Mouse (Mus musculus): ENCODE measurements around the gene Ephb1.

Ephb1 gene

DNA sequence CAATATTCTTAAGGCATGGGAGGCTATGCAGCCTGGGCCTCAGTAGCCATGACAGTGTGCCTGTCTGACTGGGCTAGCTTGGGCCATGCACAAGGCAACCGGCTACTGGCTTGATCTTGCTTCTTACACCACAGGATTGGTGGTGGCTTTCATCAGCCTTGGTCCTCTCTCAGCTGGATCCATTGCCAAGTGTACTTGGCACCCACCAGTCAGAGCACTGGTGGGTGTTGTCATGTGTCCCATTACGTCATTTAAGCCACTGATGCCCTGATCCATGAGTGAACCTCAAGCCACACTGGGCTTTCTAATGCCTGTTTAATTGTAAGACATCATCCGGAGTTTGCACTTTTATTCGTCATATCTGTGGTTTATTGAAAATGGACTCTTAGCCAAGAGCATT is 215.3 kb downstream of the Ephb1 start:
- DNase-seq, result no peak

DNA sequence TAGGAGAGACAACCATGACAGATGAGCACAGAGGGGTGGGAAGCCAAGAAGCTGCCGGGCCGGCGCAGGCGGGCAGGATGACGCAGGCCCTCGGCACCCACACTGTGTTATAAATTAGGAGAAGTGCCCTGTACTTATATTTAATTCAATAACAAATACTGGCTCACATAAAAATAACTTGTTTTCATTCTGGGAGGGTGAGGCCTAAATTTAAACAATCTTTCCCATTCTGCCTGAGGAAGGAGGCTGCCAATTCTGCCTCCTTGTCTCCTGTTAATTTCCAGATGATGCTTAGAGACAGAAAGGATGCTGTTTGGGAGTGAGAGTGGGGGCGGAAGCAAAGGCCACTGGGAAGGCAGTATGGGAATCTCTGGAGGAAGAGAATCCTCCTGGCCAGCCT is 215.8 kb downstream of the Ephb1 start:
- DNase-seq, result no peak

DNA sequence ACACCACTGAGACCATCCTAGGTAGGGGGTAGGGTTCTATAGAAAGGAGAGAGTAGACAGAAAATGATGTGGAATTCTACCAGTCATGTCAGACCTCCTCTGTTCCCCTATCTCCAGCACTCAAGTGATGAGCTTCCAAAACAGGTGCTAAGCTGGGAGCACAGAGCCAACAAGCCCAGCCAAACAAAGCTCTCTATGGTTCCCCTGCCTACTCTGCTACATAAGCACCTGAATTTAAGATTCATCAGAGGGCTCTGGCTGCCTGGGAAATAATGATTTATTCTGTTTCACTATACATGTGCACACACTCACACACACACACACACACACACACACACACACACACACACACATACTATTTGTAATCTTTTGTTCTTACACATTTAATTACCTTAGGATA is 216.3 kb downstream of the Ephb1 start:
- DNase-seq, result peak in 1 of 2 experiments; percentile 40

DNA sequence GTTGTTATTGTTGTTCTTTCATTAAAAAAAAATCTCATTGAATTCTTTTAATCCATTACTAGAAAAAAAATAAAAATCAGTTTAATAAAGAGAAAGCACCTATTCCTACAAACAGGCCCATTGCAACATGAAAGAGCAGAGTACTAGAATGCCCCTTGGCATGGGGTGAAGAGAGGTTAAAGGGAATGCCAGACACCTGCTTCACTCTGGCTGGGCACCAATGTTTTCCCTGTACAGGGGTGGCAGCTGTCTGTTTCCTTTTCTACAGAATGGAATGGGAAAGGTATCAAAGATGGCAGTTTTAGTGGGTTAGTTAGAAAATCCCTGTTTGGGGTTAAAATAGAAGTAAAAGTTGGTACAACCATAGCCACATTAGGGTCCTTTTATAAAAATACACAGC is 224.0 kb downstream of the Ephb1 start:
- no peak for DNase-seq

DNA sequence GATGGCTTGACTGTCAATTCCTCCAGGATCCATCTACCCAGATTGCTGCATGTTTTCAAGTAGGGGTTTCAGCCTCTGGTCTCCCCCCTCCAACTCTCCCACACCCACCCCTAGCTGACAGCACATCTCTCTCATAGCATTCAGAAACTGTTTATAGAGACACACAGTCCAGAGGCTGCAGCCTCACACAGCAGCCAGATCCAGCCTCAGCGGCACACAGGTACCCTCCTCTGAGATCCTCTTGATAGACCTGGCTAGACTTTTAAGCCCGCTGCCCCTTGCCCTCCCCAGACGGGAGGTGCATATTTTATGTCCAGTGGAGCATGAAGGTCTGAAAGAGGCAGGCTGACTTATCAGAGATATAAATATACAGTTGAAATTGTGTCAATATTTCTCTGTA is 228.0 kb downstream of the Ephb1 start:
- DNase-seq, result no peak

DNA sequence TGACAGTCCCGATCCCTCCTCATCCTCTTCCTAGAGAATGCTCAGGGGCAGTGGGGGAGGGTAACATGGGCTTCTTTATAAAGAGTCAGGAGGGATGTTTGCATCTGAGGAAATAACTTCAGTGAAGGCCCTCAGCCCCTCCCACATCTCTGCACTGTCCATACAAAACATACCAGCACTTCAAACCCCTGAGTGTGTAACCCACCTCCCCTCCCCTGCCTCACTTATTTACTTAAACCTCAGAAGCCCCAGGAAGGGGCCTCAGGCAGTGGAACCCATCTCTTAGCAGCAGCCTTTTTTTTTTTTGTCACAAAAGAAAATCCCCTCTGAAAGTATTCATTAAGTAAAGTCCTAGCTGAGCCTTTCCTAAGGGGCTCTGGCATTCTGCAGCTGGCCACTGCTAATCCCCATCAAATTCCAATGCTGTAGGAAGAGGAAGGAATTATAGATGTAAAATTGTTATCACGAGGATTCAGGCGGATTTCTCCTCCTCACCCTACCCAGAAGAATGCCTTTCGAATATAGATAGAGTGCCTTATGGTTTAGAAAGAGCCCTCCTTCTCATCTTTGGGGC is 231.5 kb downstream of the Ephb1 start:
- no peak for DNase-seq

DNA sequence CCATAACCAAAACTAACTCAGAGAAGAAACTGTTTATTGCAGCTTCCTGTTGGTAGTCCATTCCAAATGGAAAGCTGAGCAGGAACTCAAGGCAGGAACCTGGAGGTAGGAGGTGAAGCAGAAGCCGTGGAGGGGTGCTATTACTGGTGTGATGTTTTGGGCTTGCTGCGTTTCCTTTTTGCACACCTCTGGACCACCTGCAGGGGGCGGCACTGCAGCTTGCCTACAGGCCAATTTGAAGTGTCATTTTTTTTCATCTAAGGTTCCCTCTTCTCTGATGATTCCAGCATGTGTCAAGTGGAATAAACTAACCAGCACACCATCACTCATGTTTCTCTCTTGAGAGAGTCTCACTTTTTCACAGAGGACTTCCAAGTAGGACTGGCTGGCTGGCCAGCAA is 235.1 kb downstream of the Ephb1 start:
- DNase-seq, result no peak

DNA sequence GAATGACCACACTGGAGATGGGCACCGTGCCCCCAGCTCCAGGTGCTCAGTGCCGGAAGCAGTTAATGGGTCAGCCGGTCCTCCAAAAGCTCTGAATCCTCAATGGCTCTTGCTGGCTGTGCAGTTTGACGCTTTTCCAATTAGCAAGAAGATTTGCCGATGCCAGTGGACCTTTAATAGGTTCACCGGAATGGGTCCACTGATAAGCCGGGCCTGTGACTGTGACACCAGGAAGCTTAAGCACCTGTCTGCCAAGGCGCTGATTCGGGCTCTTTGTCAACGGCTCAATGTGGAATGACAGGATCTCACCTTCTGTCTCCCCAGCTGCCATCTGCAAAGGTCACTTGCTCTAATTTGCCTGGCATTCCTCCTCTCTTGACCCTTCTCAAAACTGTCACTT is 239.2 kb downstream of the Ephb1 start:
- DNase-seq, result peak; percentile 76 to 81

DNA sequence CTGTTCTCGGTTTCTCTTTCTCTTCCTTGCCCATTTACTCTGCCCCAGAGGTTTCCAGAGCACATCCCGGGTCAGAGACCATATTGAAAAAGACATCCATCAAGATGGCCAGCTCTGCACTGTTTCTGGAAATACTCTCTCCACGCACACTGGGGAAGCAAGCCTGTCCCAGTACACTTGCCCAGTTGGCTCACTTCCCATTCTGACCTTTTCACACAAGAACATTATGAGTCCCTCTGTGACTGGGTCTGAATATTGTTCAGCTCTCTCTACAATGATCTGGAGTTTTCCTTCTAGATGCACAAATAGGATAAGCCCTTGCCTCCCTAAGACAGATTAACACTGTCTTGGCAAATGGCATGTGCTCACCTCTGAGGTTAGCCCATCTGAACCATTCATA is 243.0 kb downstream of the Ephb1 start:
- peak; percentile 52 to 62 for DNase-seq

DNA sequence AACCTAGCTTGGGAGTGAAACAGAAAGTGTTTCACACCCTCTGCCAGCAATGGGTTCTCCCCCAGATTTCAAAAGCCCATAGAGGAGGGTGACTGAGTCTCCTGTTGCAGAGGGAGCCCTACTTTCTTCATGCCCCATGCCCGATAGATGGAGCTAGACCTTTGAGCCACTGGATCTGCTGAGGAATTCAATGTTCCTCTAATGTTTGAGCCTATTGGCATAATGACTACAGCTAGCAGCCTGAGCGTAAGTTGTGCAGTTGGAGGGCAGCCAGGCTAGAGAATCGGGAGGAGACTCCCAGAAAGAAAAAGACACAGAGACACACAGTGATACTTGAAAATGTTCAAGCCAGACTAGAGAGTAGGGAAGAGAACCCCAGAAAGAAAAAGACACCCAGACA is 246.5 kb downstream of the Ephb1 start:
- DNase-seq, result peak in 1 of 2 experiments; percentile 27

DNA sequence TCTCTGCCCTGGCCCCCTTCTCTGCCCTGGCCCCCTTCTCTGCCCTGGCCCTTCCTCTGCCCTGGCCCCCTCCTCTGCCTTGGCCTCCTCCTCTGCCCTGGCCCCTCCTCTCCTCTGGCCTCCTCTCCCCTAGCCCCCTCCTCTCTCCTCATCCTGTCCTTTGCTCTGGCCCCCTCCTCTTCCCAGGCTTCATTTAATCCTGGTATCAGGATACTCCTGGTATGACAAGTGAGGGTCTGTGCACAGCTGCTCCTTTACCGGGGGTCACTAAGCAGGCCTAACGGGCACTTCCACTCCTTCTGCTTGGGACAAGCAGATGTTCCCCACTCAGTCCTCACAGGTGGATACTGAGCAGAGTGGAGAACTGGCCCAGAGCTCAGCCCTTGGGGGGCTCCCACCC is 247.3 kb downstream of the Ephb1 start:
- no peak for DNase-seq

DNA sequence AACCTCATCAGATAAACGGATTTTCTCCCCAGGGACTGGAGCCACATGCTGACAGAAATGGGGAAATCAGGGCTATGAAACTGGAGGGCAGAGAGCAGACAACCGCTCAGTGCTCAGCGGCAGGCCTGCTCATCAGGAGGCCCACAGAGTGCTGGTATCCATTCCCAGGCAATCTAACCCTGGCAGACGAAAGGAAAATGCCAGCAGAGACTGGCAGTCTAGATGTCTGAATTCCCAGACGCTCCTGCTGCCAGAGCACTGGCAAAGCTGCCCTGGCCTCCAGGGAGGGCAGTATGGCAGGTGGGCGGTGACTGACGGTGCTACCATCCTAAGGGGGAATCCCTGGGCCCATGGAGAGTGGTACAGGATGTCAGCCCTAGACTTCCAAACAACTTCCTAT is 257.7 kb downstream of the Ephb1 start:
- DNase-seq, result peak; percentile 30 to 49

DNA sequence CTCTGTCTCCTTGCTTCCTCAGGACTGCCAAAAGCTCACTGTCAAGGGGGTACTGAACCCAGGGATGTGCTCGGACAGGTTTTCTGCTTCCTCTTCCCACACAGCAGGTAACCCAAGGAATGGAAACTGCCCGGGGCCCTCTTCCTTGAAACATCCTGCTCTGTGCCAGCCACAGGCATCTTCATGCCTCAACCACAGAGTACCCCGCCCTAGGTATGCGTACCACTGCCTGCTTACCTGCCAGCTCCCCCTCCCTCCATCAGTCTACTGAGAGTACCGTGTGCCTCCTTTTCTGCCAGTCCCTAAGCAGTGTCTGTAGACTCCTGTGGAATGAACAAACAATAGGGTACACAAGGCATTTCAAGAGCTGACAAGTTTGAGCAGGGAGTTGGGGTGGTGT is 265.9 kb downstream of the Ephb1 start:
- DNase-seq, result no peak

DNA sequence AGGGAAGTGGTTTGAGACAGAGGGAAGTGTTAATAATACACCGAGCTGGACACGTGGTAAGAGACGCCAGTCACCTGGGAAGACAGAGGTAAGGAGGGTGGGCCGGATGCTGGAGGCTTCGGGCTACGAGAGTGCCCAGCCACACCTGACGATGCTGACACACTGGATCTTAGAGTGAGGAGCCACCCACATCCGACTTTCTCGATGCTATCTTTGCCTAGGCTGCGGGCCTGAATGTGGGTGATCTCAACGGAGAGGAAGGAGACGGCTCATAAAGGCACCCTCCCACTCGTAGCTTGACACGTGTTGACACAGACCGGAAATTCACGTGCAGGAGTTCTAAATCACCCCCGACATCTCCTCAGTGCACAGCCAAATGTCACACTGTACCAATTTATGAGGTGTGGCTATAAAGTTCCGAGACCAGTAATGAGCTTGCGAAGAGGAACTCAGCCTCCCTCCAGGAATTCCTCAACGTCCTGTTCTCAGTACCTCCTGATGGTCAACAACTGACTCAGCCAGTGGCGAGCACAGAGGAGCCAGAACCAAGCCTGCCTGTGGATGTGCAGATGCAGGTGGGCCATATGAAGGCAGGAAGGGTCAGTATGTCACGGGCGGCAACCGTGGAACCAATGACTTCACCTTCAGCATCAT is 268.3 kb downstream of the Ephb1 start:
- no peak for DNase-seq

DNA sequence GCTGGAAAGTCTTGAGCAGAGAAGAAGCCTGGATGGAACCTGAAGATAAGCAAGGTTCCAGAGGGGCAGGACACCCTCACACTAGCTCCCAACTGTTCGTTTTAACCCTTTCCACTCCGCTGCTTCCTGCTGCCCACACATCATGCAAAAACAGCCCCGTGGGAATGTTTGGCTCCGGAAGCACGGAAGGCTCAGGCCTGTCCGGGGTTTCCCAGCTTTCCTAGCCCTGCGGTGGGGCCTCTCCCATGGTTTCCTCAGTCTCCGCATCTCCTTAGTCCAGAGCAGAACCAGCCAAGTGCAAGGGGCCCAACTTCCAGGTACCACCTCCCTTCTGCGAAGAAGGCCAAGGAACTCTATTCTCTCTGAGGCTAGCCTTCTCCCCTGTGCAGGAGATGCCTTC is 269.0 kb downstream of the Ephb1 start:
- no peak for DNase-seq

DNA sequence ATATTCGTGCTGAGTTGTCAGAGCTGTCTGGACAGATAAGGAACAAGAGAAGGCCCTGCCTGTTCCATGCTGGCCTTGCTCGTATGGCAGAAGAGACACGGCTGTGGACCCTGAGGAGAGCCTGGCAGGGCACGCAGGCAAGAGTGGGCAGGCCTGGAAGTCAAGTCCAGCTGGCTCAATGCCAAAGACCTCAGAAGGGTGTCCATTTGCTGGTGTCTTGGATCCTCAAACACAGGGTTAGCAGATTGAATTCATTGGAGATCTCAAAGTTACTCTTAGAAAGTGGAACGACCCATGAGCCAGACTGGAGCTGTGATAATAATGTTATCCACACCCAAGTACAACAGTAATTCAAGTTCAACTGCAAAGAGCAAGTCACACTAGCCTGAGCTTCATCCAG is 273.6 kb downstream of the Ephb1 start:
- peak; percentile 35 to 42 for DNase-seq

DNA sequence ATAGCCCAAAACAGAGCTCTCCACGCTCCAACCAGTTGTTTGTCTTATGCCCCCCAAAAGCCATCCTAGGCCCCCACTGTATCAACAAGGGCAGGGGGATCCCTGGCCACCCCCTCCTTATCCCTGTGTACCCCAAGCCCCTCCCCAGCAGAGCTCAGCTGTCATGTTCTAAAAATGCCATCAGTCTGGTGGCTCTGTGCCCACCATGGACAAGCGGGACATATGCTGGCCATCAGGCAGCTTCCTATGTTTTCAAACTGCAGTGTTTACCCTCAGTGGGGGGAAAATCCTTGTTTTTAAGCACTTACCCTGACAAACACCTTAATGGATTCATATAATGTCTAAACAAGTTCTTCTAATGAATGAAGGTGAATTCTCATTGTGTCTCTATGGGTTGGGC is 275.3 kb downstream of the Ephb1 start:
- peak; percentile 31 to 36 for DNase-seq

DNA sequence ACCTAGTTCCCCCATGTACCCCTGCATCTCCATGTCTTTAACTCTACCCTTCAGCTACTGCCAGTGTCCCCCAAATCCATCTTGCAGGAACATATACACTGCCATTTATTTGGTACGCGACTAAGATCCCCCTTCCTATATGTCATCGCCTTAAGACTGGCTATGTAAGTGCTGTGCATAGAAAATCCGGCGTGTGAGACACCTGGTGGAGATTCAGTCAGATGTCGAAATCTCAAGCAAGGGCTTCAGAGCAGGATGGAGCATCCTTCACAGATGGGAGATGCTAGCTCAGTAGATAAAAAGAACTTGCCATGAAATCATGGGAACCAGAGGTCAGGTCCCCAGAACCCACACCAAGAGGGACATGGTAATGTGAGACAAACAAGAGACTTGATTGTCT is 276.3 kb downstream of the Ephb1 start:
- no peak for DNase-seq

DNA sequence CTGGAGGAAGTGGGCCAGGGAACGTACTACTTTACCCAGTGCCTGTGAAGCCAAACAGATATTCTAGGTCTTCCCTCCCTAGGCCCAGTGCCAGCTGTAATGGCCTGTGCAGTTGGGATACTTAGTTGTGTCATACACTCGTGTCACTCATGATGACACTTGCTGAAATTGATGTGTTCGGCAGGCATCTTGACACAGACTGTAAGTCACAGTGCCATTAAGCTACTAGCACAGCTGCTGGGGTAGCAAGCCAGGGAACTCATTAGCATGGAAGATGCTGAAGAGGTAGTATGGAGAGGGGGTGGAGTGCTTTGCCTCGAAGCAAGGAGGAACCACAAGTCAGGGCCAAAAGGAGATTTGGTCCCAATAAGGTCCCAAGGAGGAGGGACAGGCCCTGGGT is 279.0 kb downstream of the Ephb1 start:
- no peak for DNase-seq

DNA sequence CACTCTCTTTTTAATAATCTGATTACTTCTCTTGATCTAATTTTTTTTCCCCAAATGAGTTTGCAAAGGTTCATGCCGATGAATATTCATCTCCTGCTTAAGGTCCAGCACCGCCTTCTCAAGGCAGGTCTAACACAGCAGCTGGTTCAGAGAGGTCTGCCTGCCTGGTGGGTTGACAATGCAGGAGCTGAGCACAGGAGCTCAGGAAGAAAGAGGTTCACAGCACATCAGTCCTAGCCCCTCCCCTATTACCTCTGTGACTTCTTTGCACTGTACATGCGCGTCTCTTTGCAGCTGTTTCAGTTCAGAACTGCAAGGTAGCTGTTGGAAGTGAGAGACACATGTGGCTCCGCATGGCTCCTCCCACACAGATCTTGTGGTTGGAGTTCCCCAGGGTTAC is 281.1 kb downstream of the Ephb1 start:
- DNase-seq, result no peak

DNA sequence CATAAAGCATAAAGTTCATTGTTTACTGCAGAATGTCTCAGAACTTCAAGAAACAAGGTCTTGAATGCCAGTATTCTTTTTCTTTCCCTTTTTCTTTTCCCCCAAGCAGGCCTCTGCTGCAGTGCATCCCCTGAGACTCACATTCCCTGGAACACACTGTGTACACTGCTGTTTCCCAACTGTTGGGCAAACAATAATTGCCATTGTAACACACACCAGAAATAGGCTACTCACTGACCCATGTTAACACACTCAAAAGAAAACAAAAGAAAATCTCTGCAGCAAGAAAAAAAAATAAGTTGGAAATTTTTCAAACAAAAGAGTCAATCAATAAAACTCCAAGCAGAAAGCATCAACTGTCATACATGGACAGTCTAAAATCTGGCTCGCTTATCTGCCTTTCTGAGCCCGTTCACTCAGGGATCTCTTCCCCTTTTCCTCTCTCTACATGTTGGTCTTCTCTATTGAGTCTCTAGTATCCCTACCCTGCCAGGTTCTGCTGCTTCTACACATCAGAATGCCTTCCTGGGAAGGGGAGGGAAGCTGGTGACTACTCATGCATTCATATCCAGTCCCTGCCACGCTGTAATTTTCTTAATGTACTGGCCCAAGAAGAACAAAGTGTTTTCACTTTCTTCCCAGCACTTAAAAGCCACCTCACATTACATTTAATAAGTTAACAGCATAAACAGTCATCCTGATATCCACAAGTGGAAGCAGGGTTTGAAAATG is 285.2 kb downstream of the Ephb1 start:
- DNase-seq, result no peak

DNA sequence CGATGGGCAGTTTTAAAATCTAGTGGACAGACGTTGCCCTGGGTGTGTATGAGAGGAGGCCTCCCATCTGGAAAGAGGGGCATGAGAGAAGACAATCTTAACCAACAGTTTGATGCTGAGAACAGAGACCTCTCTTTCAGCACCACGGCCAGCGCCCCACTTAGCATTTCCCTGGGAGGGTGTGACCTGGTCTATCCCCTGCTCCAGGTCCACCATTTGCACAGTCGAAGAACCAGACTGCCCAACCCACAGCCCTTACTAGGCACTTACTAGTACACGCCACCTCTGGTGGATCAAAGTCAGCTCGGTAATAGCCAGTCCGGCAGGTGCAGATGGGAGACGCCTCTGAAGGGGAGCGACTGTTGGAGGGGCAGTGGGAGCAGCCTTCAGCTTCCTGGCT is 287.9 kb downstream of the Ephb1 start:
- DNase-seq, result no peak

DNA sequence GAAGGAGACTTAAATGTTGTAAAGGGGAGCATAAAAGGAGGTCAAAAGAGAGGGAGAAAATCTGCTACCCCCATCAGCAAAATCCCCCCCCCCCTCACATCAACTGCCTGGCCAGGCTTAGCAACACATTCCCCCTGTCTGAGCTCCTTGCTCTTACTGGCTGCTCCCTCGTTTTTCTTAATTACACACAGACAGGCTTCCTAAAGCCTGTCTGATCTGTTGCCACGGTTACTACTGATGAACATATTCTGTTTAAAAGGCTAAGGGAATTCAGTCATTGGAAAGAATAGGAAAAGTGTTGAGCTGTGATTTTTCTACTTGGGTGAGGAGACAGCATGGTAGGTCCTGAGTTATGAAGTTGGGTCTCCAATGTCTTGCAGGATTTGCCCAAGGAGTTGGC is 308.6 kb downstream of the Ephb1 start:
- no peak for DNase-seq

DNA sequence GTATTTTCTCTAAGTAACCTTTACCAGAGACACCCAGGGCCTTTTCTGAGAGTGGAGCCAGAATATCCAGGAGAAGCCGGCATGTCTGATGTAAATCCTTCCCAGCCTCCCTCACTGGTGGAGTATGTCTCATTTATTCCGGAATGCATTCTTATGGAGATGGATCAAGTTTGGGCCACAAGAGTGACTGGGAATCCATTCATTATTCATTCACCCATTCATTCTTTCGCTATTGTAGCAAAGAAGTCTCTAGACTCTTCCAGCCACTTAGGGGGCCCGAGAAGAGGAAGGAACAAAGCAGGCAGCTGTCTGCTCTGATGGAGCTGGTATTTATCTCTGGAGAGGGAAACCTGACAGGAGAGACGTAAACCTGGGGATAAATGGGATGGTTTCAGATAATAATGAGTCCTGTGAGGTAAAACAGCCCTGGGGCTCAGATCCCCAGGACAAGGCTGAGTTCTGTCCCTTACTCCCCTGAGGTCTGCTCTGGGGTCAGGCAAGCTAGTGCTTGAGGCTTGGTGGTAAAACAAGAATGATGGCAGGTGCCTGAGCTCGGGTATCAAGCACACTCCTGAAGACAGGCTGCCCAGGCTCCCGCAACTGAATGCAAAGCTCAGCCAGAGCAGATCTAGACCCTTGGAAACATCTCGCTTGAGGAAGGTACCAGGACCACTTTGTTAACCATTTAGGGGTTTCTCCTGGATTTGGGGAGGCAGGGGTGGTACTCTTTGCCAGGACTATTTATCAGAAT is 309.2 kb downstream of the Ephb1 start:
- DNase-seq, result no peak
